Mouse (Mus musculus) kidney, postnatal 0 days (tissue): ENCODE measurements at regions not wholly inside any gene's neighbourhood (a gene's known extent, or its start where the extent isn't known, plus 50 kb on each side); places are given as distances from the start of the nearest gene placed in this dataset.
A peak's percentile ranks its signal among the peaks of the same experiment; 100 is the strongest.

ENCODE experiments used
- ATAC-seq: fragments of 200-750 bp; cut with Nextera tagmentation; replicated peaks from 2 replicates; pipeline ENCODE4 v1.8.0; 2017; ENCODE audit warnings: low read depth, moderate number of reproducible peaks, moderate TSS enrichment, moderate library complexity; ENCODE audit not compliant: low FRiP score
- DNase-seq: peaks from one replicate; pipeline ENCODE4 v3.0.0-alpha.2; 2016; ENCODE audit warnings: low spot score
- H3K27ac ChIP-seq: fragments of 300-500 bp; sonication (generic); 2 replicates; pipeline ENCODE4 v1.5.1; 2014; ENCODE audit warnings: mild to moderate bottlenecking
- H3K27me3 ChIP-seq: fragments of 300-500 bp; sonication (generic); 2 replicates; pipeline ENCODE4 v1.6.1; 2014; ENCODE audit warnings: low read length, mixed read lengths; ENCODE audit not compliant: insufficient read depth
- H3K36me3 ChIP-seq: fragments of 300-500 bp; sonication (generic); 2 replicates; pipeline ENCODE4 v1.6.1; 2014; ENCODE audit warnings: low read length, mixed read lengths; ENCODE audit not compliant: insufficient read depth
- H3K4me1 ChIP-seq: fragments of 300-500 bp; sonication (generic); replicated peaks from 2 replicates; pipeline ENCODE4 v1.6.1; 2014; ENCODE audit warnings: antibody characterized with exemption, low read length, mixed read lengths; ENCODE audit not compliant: insufficient read depth
- H3K4me2 ChIP-seq: fragments of 300-500 bp; sonication (generic); 2 replicates; pipeline ENCODE4 v1.6.1; 2014; ENCODE audit warnings: mild to moderate bottlenecking, low read length, moderate library complexity, mixed read lengths
- H3K4me3 ChIP-seq: fragments of 300-500 bp; sonication (generic); replicated peaks from 2 replicates; pipeline ENCODE4 v1.5.1; 2014; ENCODE audit warnings: low read depth, low read length
- H3K9ac ChIP-seq: fragments of 300-500 bp; sonication (generic); 2 replicates; pipeline ENCODE4 v1.6.1; 2014; ENCODE audit warnings: low read depth, low read length
- H3K9me3 ChIP-seq: fragments of 300-500 bp; sonication (generic); replicated peaks from 2 replicates; pipeline ENCODE4 v1.6.1; 2016; ENCODE audit warnings: low read length, inconsistent platforms, mixed read lengths
- CTCF ChIP-seq: IDR thresholded peaks from 2 replicates; pipeline ENCODE4 v1.5.1; 2016; ENCODE audit warnings: antibody characterized with exemption, low read depth, mild to moderate bottlenecking, moderate library complexity
- WGBS: fragments of 180-500 bp; shearing (Covaris S2); extraction: QIAGEN DNeasy Blood & Tissue Kit; methylation state at CpG from one replicate; pipeline ENCODE4 v1.1.7; 2014; 5-methylcytosine and 5-hydroxymethylcytosine counted together

GRCm38 (mm10) chr17:9281891-9282290, 140.0 kb upstream of the Gm17728 start:
- Histone ChIP-seq H3K27ac (no peak overlapping the region), H3K4me2 (no peak overlapping the region), H3K9ac (no peak overlapping the region), H3K4me1 (no peaks in the 10 kb centered on the region), H3K27me3 (no peaks in the 10 kb centered on the region), H3K36me3 (no peaks in the 10 kb centered on the region), H3K4me3 (no peak overlapping the region), H3K9me3 (no peaks in the 10 kb centered on the region)
- 67% methylated on average over 5 of the region's 5 CpGs for WGBS
- no peak for DNase-seq
- no peak for ATAC-seq
- no peak for TF ChIP-seq CTCF

- Histone ChIP-seq H3K4me1 (no peaks in the 10 kb centered on the region), H3K27ac (no peak overlapping the region), H3K9me3 (no peaks in the 10 kb centered on the region), H3K36me3 (no peaks in the 10 kb centered on the region), H3K4me2 (no peak overlapping the region), H3K4me3 (no peak overlapping the region), H3K27me3 (no peaks in the 10 kb centered on the region), H3K9ac (no peak overlapping the region)
- WGBS: 69% methylated on average over 7 of the region's 7 CpGs
- peak; percentile 39 for DNase-seq
- ATAC-seq: peak; percentile 49; the same call in 1 of the 2 replicates
- TF ChIP-seq CTCF: no peak
These were observed 139.3 kb upstream of the Gm17728 start for GRCm38 (mm10) chr17:9282333-9283176.

DNA sequence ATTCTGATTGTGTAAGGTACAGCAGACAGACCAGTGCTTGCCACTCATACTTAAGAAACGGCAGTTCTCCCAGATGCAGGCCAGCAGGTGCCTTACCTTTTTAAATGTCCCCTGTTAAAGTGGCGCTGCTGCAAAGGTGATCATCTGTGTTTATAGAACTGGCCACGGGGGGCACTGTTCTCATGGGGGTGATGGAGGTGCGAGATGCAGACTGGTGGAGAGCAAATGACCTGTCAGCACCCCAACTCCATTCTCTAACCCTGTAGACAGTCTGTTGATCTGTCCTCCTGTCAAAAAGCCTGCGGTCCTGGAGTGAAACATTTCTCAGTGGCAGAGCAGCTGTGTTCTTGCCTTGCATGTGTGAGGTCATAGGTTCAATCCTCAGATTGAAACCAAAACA, 135.4 kb upstream of the Gm17728 start:
- Histone ChIP-seq H3K9ac (no peak overlapping the region), H3K27ac (no peak overlapping the region), H3K9me3 (no peaks in the 10 kb centered on the region), H3K27me3 (no peaks in the 10 kb centered on the region), H3K36me3 (no peaks in the 10 kb centered on the region), H3K4me3 (no peak overlapping the region), H3K4me2 (no peak overlapping the region), H3K4me1 (no peaks in the 10 kb centered on the region)
- TF ChIP-seq CTCF: peak; percentile 31; the same call in 1 of the 2 replicates
- ATAC-seq: no peak
- no peak for DNase-seq
- 50% methylated on average over 5 of the region's 5 CpGs for WGBS

- peak; percentile 34; the same call in 1 of the 2 replicates for TF ChIP-seq CTCF
- no peak overlapping the region for H3K4me3 ChIP-seq
- no peaks in the 10 kb centered on the region for H3K36me3 ChIP-seq
- H3K9ac ChIP-seq: no peak overlapping the region
- no peaks in the 10 kb centered on the region for H3K4me1 ChIP-seq
- no peaks in the 10 kb centered on the region for H3K27me3 ChIP-seq
- ATAC-seq (no peak), DNase-seq (no peak)
- H3K4me2 ChIP-seq: no peak overlapping the region
- H3K27ac ChIP-seq: no peak overlapping the region
- no peaks in the 10 kb centered on the region for H3K9me3 ChIP-seq
- 67% methylated on average over 6 of the region's 6 CpGs for WGBS
These were observed 135.0 kb upstream of the Gm17728 start for GRCm38 (mm10) chr17:9286834-9287233.

GRCm38 (mm10) chr17:9287682-9288081, 134.2 kb upstream of the Gm17728 start:
- TF ChIP-seq CTCF: no peak
- Histone ChIP-seq H3K4me2 (no peak overlapping the region), H3K9ac (no peak overlapping the region), H3K36me3 (no peaks in the 10 kb centered on the region), H3K9me3 (no peaks in the 10 kb centered on the region), H3K27ac (no peak overlapping the region), H3K4me1 (no peaks in the 10 kb centered on the region), H3K27me3 (no peaks in the 10 kb centered on the region), H3K4me3 (no peak overlapping the region)
- no peak for ATAC-seq
- 58% methylated on average over 9 of the region's 9 CpGs for whole genome bisulfite sequencing
- no peak for DNase-seq

DNA sequence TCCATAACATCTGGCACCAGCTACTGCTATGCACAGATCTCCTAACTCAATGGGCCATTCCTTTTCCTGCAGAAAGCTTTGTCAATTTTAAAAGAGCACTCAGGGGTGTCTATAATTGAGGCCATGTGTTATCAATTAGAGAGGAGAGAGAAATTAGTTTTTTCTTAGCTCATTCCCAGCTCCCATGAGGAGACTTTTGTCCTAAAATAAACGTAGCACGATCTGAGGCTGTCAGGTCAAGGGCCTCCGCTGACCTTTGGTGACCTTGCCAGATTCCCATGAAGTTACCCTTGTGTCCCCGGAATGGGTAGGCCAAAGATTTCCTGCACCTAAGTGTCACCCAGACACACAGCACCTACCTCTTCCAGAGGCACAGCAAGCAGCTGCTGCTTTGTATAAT, 130.3 kb upstream of the Gm17728 start:
- no peak overlapping the region for H3K4me2 ChIP-seq
- no peaks in the 10 kb centered on the region for H3K9me3 ChIP-seq
- DNase-seq (no peak), ATAC-seq (no peak)
- no peaks in the 10 kb centered on the region for H3K27me3 ChIP-seq
- H3K9ac ChIP-seq: no peak overlapping the region
- H3K27ac ChIP-seq: no peak overlapping the region
- TF ChIP-seq CTCF: no peak
- no peaks in the 10 kb centered on the region for H3K36me3 ChIP-seq
- H3K4me1 ChIP-seq: no peaks in the 10 kb centered on the region
- WGBS: 36% methylated on average over 4 of the region's 4 CpGs
- H3K4me3 ChIP-seq: no peak overlapping the region

- no peak for DNase-seq
- Histone ChIP-seq H3K4me1 (no peaks in the 10 kb centered on the region), H3K36me3 (no peaks in the 10 kb centered on the region), H3K27me3 (no peaks in the 10 kb centered on the region), H3K4me2 (no peak overlapping the region), H3K9ac (no peak overlapping the region), H3K27ac (no peak overlapping the region), H3K4me3 (no peak overlapping the region), H3K9me3 (no peaks in the 10 kb centered on the region)
- no peak for TF ChIP-seq CTCF
- 90% methylated on average over 7 of the region's 7 CpGs for WGBS
- ATAC-seq: no peak
These were observed 129.6 kb upstream of the Gm17728 start for GRCm38 (mm10) chr17:9292296-9292695.
